In the genomic region with DNA sequence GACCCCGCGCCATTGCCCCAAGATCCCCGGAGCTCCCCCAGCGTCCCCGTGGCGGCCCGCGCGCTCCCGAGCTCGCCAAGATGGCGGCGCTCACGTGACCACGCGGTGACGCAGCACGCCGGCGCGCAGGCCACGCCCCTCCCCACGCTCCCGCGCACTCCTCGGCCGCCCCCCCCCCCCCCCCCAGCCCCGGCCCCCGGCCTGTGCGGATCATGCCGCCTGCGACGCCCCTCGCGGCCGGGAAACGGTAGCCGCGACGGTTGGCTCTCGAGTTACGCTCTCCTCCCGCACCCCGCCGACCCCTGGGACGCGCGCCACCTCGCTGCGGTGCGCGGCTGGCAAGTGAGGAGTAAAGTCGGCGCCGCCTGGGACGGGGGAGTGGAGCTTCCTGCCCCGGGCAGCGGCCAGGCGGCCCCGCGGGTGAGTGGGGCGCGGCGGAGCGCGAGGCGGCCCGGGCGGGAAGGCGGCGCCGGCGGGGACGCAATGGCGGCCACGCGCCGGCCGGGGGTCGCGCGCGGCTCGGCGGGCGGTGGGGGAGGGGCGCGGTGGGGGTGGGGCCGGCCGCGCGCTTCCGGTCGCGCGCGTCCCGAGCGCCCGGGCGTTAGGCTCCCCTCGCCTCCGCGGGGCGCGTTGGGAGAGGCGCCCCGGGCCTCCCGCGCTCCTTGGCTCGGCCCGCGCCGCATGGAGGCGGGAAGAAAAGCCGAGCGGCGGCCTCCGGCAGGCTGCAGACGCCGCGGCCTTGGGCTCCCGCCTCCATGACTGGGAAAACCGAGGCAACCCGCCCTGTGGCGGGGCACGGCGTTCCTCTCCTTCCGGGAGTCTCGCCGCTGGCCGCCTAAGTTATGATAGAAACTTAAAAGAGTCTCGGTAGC, we compare ENCODE assay signal across 8 mouse cellular contexts. TPM values are rescaled to one million over a fixed set of nuclear protein-coding genes. Genes with fewer than 3 reads are reported as not detected.
A peak's percentile ranks its signal among the peaks of the same experiment; 100 is the strongest.
DNase-seq lines count a peak whose midpoint lies in the region.

A gene (plus strand): TSS at position 157 of the 872 bp plus-strand sequence.

- DNase-seq in adrenal gland, adult 2 months = peak; percentile 94
- DNase-seq in embryo, embryonic 10 days (ENCODE audit: low spot score) = peak; percentile 96
- DNase-seq in gastrocnemius, postnatal 14 days = peak; percentile 94
- peak; percentile 94 for DNase-seq in induced T-regulatory cell, adult 2 months (ENCODE audit: low read depth)
- DNase-seq in left cerebral cortex, postnatal 25 days (ENCODE audit: low spot score in 2 of 2) = peak; percentile 89 to 94
- DNase-seq in mesoderm, embryonic 11.5 days (ENCODE audit: low read depth, low spot score) = peak; percentile 93
- peak; percentile 90 for DNase-seq in right cerebral cortex, postnatal 25 days
- DNase-seq in urinary bladder, postnatal 4 days (ENCODE audit: low spot score in 2 of 2) = peak; percentile 88 to 94

- intact Hi-C loops in gastrocnemius, postnatal 14 days (cut with DNase I; ENCODE audit: low total_unique reads) = no loop called here
- intact Hi-C loops in left cerebral cortex, postnatal 25 days (cut with DNase I) = loop anchor here (5.0 kb wide), 1 partner anchor 191 kb away; a partner anchor contains a TSS

RNA-seq across cellular contexts. Expression of the gene that starts here (rescaled TPM):
- 10 to 100 TPM; 51.9 to 88.4 TPM for total RNA-seq in adrenal gland, adult 2 months (2021)
- 43.6 and 61.8 TPM in 2 replicates for polyA plus RNA-seq in adrenal gland, adult 2 months (2012; rRNA removed)
- total RNA-seq in gastrocnemius, postnatal 14 days (2021) = 10 to 100 TPM; 31.1 to 40.4 TPM
- 10 to 100 TPM; 19.2 to 21.4 TPM for total RNA-seq in left cerebral cortex, postnatal 25 days (2021)

Comparison
In these comparisons a context has a peak if more than half of its experiments do, and no peak if none do; other contexts are left out.
1. Peak in every context shown above with its lines: DNase-seq.